Mouse (Mus musculus): ENCODE data around the gene Llgl1. TPM values are rescaled to one million over a fixed set of nuclear protein-coding genes. Genes with fewer than 3 reads are reported as not detected.

Llgl1 gene
- polyA plus RNA-seq (2017; shearing (Covaris generic)) = 10 to 100 TPM; 31.0 to 32.5 TPM

DNA sequence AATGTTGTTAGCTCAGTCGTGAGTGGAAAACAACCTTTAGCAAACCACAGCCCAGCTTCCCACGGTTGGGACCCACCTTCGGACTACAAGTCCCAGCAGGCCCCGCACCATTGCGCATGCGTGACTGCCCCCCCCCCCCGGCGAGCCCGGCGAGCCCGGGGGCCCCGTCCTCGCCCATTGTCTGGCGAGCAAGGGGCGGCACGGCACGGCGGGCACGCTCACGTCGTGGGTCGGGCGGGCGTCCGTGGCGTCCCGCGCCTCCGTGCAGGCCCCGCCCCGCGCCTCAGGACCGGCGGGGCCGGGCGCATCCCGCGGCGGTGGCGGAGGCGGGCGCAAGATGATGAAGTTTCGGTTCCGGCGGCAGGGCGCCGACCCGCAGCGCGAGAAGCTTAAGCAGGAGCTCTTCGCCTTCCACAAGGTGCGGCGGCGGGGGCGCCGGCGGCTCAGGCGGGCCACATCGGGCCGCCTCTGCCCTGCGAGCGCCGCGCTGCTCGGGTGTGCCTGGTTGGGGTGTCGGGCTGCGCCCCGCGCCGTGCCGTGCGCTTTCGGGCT is at the start of gene Llgl1:
Gene Llgl1 (plus strand): TSS at position 200 of the 552 bp plus-strand sequence.

GRCm38 (mm10) chr11:60726601-60727391 is 27.3 kb downstream of the Llgl1 start, which contains the start of gene Flii:
TSS of gene Flii (minus strand) at chr11:60727263.

DNA sequence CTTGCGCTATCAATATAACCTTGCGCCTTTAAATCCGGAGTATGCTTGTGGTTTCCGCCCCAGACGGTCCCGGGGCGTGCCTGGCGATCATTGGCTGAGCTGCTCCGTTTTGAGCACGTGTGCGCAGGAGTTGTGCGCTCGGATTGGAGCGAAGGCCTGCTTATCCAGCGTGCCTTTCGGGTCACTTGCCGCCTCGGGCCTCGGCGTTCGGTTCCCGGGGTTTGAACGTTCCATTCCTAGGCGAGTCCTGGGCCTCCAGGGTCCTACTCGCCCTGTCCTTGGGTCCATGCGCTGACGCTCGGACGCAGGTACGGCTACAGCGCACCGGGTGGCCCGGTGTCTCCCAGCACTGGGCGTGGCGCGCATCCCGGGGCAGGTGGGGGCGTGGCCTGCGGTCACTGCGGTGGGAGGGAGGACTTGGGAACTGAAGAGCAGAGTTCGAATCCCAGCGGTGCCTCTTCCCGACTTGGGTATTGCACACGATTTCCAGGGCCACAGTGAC is 28.8 kb downstream of the Llgl1 start, which contains the start of gene Mief2:
Gene Mief2 (plus strand): TSS at position 139 of the 502 bp plus-strand sequence.

Other genes with a start within 250 kb of the Llgl1 start
- gene Drg2, start 245.1 kb upstream of the Llgl1 start, polyA plus RNA-seq (2017; shearing (Covaris generic)) = 10 to 100 TPM; 42.2 to 53.7 TPM
- gene Myo15, start 230.4 kb upstream of the Llgl1 start, polyA plus RNA-seq (2017; shearing (Covaris generic)) = under 1 TPM in 1 of 2 experiments, not detected in 1; 0.25 TPM
- 10 to 100 TPM; 17.2 to 26.4 TPM for gene Alkbh5, start 163.3 kb upstream of the Llgl1 start, polyA plus RNA-seq (2017; shearing (Covaris generic))
- gene Flii, start 27.5 kb downstream of the Llgl1 start, polyA plus RNA-seq (2017; shearing (Covaris generic)) = 100 to 1,000 TPM; 104 to 176 TPM
- gene Mief2, start 28.7 kb downstream of the Llgl1 start, polyA plus RNA-seq (2017; shearing (Covaris generic)) = 10 to 100 TPM; 13.6 to 17.9 TPM
- gene Top3a, start 77.6 kb downstream of the Llgl1 start, polyA plus RNA-seq (2017; shearing (Covaris generic)) = 10 to 100 TPM in 1 of 2 experiments, 1 to 10 TPM in 1; 9.9 to 10.6 TPM
- gene Smcr8, start 77.8 kb downstream of the Llgl1 start, polyA plus RNA-seq (2017; shearing (Covaris generic)) = 1 to 10 TPM; 4.9 to 8.7 TPM
- 10 to 100 TPM; 19.5 to 24.9 TPM for gene Shmt1, start 112.0 kb downstream of the Llgl1 start, polyA plus RNA-seq (2017; shearing (Covaris generic))
- 10 to 100 TPM; 27.0 to 27.2 TPM for gene Dhrs7b, start 130.9 kb downstream of the Llgl1 start, polyA plus RNA-seq (2017; shearing (Covaris generic))
- 10 to 100 TPM; 26.3 to 39.7 TPM for gene Tmem11, start 179.5 kb downstream of the Llgl1 start, polyA plus RNA-seq (2017; shearing (Covaris generic))
- 10 to 100 TPM in 1 of 2 experiments, 1 to 10 TPM in 1; 8.4 to 10.4 TPM for gene Natd1, start 215.0 kb downstream of the Llgl1 start, polyA plus RNA-seq (2017; shearing (Covaris generic))
- 100 to 1,000 TPM in 1 of 2 experiments, 10 to 100 TPM in 1; 65.7 to 124 TPM for gene Map2k3, start 232.3 kb downstream of the Llgl1 start, polyA plus RNA-seq (2017; shearing (Covaris generic))

All from activated CD4-positive, CD25-positive, alpha-beta regulatory T cell (primary cell).